Mouse (Mus musculus) embryo, embryonic 11 days (tissue): ENCODE data around the gene Cyp2c67.
"Not testable (repeated sequence)": the region's sequence is repeated elsewhere in the genome, so short reads cannot be mapped to it uniquely, and the experiment has no call there.

ENCODE experiments used
- DNase-seq: peaks from one replicate; pipeline ENCODE4 v3.0.0-alpha.2; 2015

Cyp2c67 gene

DNA sequence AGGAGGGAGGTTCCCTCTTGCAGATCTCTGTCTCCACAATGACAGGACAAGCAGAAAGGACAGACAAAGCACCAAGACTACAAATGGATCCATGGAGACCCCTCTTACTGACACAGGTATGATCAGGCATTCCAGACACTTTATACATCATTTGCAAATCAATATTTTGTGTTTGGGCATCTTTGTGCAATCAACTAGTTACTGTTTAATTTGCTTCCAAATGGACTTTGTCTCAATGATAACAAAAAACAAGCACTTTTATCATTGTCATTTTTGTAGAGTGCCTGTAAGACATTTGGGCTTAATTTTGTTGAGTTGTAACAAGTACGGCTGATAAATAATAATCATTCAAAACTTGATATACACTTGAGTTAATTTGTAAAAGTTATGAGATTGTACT is at the start of gene Cyp2c67:
Cyp2c67 (minus strand) TSS at position 114 of the 400 bp plus-strand sequence.
- DNase-seq = no peak

DNA sequence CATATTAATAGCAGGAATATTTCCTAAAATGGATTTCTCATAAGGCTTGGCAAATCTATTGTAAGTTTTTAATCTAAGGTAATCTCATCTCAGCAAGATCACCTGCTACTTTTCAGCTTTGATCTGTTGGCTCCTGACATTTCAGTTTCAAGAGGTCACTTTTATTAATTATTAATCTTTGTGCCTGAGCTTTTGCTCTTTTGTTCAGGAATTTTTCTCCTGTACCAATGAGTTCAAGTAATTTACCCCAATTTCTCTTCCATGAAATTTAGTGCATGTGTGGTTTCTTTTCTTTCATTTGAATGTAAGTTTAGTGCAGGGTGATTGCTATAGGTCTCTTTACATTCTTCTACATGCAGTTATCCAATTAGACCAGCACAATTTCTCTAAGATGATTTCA is 16.8 kb upstream of the Cyp2c67 start:
- DNase-seq = not testable (repeated sequence)

DNA sequence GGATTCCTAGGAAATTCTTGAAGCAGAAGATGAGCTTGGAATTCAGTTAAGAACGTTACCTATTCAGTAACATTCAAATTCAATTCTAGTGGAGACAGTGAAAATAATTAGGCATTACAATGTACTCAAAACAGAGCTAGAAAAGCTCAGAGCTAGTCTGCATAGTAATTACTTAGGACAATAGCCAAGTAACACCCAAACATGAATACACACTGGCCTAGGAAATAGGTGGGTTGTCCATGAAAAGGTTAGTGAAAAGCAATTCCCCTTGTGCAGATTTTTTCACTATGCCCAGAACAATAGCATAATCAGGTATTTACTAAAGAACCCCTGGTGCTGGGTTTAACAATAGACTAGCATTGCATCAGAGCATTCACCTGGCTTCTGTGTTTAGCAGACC is 3.5 kb upstream of the Cyp2c67 start:
- no peak for DNase-seq

DNA sequence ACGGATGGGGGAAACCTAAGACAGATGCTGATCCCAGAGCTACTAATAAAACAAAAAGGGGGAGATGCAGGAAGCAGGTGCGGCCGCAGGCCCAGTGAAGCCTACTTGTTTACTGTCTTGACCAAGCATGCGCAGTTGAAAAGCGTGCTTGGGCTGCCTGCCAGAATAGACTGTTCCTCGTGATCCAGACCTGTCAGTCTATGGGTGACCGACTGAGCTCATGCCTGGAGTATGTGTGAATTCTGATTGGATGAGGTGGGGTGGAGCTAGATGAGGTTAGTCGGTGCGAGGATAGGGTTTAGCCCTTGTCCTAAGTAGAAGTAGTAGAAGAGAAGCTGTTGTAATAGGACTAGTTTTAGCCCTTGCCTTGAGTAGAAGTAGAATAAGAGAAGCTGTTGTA is 1.3 kb downstream of the Cyp2c67 start:
- no peak for DNase-seq

DNA sequence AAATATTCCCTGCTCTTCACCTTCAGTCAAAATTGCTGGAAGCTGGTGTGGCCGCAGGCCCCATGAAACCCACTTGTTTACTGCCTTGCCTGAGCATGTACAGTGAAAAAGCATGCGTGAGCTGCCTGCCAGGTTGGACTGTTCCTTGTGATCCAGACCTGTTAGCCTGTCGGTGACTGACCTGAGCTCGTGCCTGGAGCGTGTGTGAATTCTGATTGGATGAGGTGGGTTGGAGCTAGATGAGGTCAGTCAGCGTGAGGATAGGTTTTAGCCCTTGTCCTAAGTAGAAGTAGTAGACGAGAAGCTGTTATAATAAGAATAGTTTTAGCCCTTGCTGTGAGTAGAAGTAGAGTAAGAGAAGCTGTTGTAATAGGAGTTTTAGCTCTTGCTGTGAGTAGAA is 4.3 kb downstream of the Cyp2c67 start:
- not testable (repeated sequence) for DNase-seq
